Mouse (Mus musculus) hindbrain, embryonic 13.5 days (tissue): ENCODE data around the gene Mrpl28. TPM values are rescaled to one million over a fixed set of nuclear protein-coding genes. Genes with fewer than 3 reads are reported as not detected.
"Not testable (repeated sequence)": the region's sequence is repeated elsewhere in the genome, so short reads cannot be mapped to it uniquely, and the experiment has no call there.

Source experiments
- ATAC-seq: fragments of 200-750 bp; cut with Nextera tagmentation; 2 replicates; pipeline ENCODE4 v1.8.0; 2017; ENCODE audit warnings: moderate TSS enrichment; ENCODE audit not compliant: low FRiP score
- H3K27ac ChIP-seq: fragments of 300-500 bp; sonication (generic); 2 replicates; pipeline ENCODE4 v1.5.1; 2015; ENCODE audit warnings: inconsistent platforms, mild to moderate bottlenecking, moderate library complexity
- H3K27me3 ChIP-seq: fragments of 300-500 bp; sonication (generic); 2 replicates; pipeline ENCODE4 v1.6.1; 2015; ENCODE audit warnings: mild to moderate bottlenecking, inconsistent platforms
- H3K36me3 ChIP-seq: fragments of 300-500 bp; sonication (generic); 2 replicates; pipeline ENCODE4 v1.6.1; 2015; ENCODE audit warnings: mild to moderate bottlenecking, inconsistent platforms
- H3K4me1 ChIP-seq: fragments of 300-500 bp; sonication (generic); replicated peaks from 2 replicates; pipeline ENCODE4 v1.6.1; 2015; ENCODE audit warnings: inconsistent platforms
- H3K4me2 ChIP-seq: fragments of 300-500 bp; sonication (generic); 2 replicates; pipeline ENCODE4 v1.6.1; 2015; ENCODE audit warnings: inconsistent platforms, mild to moderate bottlenecking, moderate library complexity
- H3K4me3 ChIP-seq: fragments of 300-500 bp; sonication (generic); 2 replicates; pipeline ENCODE4 v1.5.1; 2015; ENCODE audit warnings: mild to moderate bottlenecking, inconsistent platforms
- H3K9ac ChIP-seq: fragments of 300-500 bp; sonication (generic); 2 replicates; pipeline ENCODE4 v1.6.1; 2015; ENCODE audit warnings: mild to moderate bottlenecking, inconsistent platforms
- H3K9me3 ChIP-seq: fragments of 300-500 bp; sonication (generic); 2 replicates; pipeline ENCODE4 v1.6.1; 2016; ENCODE audit warnings: inconsistent platforms
- WGBS: fragments of 180-500 bp; shearing (Covaris S2); methylation state at CpG from one replicate; pipeline ENCODE4 v1.1.7; 2015; 5-methylcytosine and 5-hydroxymethylcytosine counted together
- polyA plus RNA-seq: library from polyadenylated mRNA; unstranded; fragments of >200 nt; fragmentation: Nextera tagmentation; extraction: Ambion mirVana; gene quantifications from 2 replicates; pipeline ENCODE4 v1.2.1, GENCODE M21; 2015

The Mrpl28 gene
- polyA plus RNA-seq, 1 experiment from 2014 or later: 178 TPM

DNA sequence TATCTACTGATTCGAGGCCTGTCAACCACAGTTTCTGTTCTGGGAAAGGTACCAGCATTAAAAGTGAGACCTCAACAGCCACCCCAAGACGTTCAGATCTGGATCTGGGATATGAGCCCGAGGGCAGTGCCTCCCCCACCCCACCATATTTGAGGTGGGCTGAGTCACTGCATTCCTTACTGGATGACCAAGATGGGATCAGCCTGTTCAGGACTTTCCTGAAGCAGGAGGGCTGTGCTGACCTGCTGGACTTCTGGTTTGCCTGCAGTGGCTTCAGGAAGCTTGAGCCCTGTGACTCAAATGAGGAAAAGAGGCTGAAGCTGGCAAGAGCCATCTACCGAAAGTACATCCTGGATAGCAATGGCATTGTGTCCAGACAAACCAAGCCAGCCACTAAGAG is 19.5 kb downstream of the Mrpl28 start:
- H3K4me3 ChIP-seq: no peak overlapping the region
- H3K27me3 ChIP-seq: no peaks in the 10 kb centered on the region
- no peaks in the 10 kb centered on the region for H3K9me3 ChIP-seq
- peaks cover 22% of the 10 kb centered on the region for H3K4me1 ChIP-seq
- no peak overlapping the region for H3K27ac ChIP-seq
- peaks cover 47% of the 10 kb centered on the region for H3K36me3 ChIP-seq
- H3K9ac ChIP-seq: no peak overlapping the region
- H3K4me2 ChIP-seq: no peak overlapping the region
- ATAC-seq: no peak
- WGBS: 91% methylated on average over 4 of the region's 4 CpGs

DNA sequence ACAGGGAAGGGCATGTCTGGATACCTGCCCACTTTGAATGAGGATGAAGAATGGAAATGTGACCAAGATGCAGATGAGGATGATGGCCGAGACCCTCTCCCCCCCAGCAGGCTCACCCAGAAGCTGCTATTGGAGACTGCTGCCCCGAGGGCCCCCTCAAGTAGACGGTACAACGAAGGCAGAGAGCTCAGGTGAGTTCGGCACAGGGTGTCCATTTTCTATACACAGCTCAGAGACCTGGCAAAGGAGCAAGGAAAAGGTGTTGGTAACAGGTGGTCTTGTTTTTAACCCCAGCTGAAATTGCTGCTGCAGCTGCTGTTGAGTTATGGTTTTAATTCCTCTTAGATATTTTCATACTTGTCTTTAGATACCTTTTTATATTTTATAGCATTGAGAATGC is 20.1 kb downstream of the Mrpl28 start:
- H3K9ac ChIP-seq: no peak overlapping the region
- H3K4me3 ChIP-seq: no peak overlapping the region
- H3K27me3 ChIP-seq: no peaks in the 10 kb centered on the region
- no peaks in the 10 kb centered on the region for H3K9me3 ChIP-seq
- 95% methylated on average over 5 of the region's 5 CpGs for WGBS
- ATAC-seq: no peak
- no peak overlapping the region for H3K4me2 ChIP-seq
- H3K27ac ChIP-seq: no peak overlapping the region
- H3K4me1 ChIP-seq: peaks cover 17% of the 10 kb centered on the region
- H3K36me3 ChIP-seq: peaks cover 49% of the 10 kb centered on the region

DNA sequence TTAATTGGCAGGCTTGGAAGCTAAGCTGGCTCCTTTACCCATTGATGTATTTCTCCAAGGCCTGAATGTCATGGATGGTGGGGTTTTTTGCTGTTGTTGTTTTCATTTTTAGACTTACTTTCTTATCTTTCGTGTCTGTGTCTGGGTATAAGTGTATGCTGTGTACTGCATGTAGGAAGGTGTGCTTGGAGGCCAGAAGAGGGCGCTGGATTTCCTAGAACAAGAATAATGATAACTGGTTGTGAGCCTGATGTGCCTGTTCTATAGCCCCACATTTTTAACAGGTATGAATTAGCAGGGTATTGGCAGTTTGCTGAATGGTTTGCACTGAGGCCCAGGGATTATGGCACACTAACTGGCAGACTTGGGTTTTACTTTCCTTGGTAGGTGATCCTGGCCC is 25.8 kb downstream of the Mrpl28 start:
- Histone ChIP-seq H3K27ac (no peak overlapping the region), H3K9me3 (no peaks in the 10 kb centered on the region), H3K36me3 (peaks cover 77% of the 10 kb centered on the region), H3K4me3 (no peak overlapping the region), H3K4me2 (no peak overlapping the region), H3K4me1 (no peaks in the 10 kb centered on the region), H3K27me3 (no peaks in the 10 kb centered on the region), H3K9ac (no peak overlapping the region)
- 85% methylated on average over 2 of the region's 2 CpGs for WGBS
- ATAC-seq: no peak

DNA sequence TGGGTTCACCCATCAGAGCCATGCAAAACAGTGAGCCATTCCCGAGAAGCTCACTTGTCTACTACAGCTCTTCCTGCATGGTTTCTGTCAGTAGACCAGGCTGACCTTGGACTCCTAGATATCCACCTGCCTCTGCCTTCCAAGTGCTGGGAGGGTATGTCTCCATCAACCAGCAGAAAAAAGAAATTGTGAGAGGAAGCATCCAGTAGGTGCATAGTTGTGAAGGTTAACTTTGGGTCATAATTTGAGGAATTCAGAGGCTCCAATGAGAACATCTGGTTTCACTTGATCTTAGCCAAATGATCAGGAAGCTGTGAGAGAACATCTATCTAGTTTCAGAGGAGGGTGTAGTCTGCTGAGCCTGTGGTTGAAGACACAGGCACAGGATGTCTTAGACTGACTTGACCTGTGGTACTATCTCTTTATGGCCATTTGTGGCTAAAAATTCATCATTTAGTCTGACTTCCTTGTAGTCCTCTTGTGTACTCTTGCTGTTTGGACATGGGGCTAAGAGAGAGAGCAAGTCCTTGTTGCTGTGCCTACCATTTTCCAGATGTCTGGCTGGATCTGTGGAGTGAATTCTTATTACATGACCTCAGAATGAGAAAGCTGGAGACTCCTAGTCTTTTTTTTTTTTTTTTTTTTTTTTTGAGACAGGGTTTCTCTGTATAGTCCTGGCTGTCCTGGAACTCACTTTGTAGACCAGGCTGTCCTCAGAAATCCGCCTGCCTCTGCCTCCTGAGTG is 28.8 kb downstream of the Mrpl28 start:
- H3K27me3 ChIP-seq: no peaks in the 10 kb centered on the region
- no peak for ATAC-seq
- H3K4me2 ChIP-seq: no peak overlapping the region
- H3K9ac ChIP-seq: no peak overlapping the region
- no peak overlapping the region for H3K4me3 ChIP-seq
- H3K9me3 ChIP-seq: no peaks in the 10 kb centered on the region
- 95% methylated on average over 2 of the region's 2 CpGs for WGBS
- no peak overlapping the region for H3K27ac ChIP-seq
- peaks cover 56% of the 10 kb centered on the region for H3K36me3 ChIP-seq
- H3K4me1 ChIP-seq: no peaks in the 10 kb centered on the region

DNA sequence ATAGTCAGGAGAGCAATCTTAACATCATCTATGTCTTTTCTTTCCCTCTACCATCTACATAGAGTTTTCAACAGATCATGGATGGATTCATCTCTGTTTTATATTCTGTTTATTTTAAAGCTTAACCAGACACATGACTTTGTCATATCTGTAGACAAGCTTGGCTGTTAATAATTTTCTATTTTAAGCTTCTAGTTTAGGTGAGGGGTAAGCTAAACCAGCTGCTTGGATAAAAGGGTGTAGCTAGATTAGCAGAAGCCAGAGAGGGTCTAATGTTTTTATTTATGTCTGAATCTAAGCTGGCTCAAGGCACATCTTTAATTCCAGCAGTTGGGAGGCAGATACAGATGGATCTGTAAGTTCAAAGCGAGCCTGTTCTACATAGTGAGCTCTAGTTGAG is 39.4 kb downstream of the Mrpl28 start:
- ATAC-seq: no peak
- peaks cover 12% of the 10 kb centered on the region for H3K4me1 ChIP-seq
- H3K27ac ChIP-seq: no peak overlapping the region
- H3K9me3 ChIP-seq: no peaks in the 10 kb centered on the region
- WGBS: 88% methylated on average over 1 of the region's 1 CpGs
- no peaks in the 10 kb centered on the region for H3K27me3 ChIP-seq
- no peak overlapping the region for H3K9ac ChIP-seq
- H3K4me2 ChIP-seq: no peak overlapping the region
- peaks cover 3% of the 10 kb centered on the region; the same call in 1 of the 2 replicates for H3K36me3 ChIP-seq
- H3K4me3 ChIP-seq: no peak overlapping the region

DNA sequence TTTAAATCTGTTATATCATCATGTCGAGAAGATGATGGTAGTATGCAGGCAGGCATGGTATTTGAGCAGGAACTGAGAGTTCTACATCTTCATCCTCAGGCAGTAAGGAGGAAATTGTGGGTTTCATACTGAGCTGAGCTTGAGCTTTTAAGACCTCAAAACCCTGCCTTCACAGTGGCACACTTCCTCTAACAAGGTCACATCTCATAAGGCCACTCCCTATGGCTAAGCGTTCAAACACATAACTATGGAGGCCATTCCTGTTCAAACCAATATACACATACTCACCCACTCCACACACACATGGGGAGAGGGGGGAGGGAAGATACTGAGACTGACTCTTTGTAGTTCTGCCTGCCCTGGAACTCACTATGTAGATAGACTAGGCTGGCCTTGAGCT is 44.7 kb downstream of the Mrpl28 start:
- Histone ChIP-seq H3K36me3 (peaks cover 3% of the 10 kb centered on the region; the same call in 1 of the 2 replicates), H3K9me3 (no peaks in the 10 kb centered on the region), H3K4me3 (no peak overlapping the region), H3K27me3 (no peaks in the 10 kb centered on the region), H3K4me1 (peaks cover 12% of the 10 kb centered on the region), H3K4me2 (no peak overlapping the region), H3K27ac (no peak overlapping the region), H3K9ac (no peak overlapping the region)
- ATAC-seq: no peak
- 85% methylated on average over 2 of the region's 2 CpGs for WGBS

DNA sequence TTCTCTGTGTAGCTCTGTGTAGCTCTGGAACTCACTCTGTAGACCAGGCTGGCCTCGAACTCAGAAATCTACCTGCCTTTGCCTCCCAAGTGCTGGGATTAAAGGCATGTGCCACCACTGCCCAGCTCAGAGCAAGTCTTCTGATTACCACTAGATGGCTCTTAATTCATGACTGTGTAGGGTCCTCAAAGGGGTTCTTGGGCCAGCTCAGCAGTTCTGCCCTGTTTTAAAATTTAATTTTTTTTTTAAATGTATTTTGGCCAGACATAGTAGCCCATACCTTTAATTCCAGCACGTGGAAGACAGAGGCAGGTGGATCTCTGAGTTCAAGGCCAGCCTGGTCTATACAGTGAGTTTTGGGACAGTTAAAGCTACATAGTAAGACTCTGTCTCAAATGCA is 51.9 kb downstream of the Mrpl28 start:
- not testable (repeated sequence) for H3K9me3 ChIP-seq, H3K27ac ChIP-seq, H3K4me3 ChIP-seq, H3K4me2 ChIP-seq, H3K4me1 ChIP-seq, ATAC-seq, H3K27me3 ChIP-seq, H3K9ac ChIP-seq
- H3K36me3 ChIP-seq: peaks cover 38% of the 10 kb centered on the region
- WGBS: 89% methylated on average over 2 of the region's 2 CpGs

Other genes with a start within 250 kb of the Mrpl28 start
- 63.0 and 65.7 TPM in 2 replicates for gene Mettl26, start 248.4 kb upstream of the Mrpl28 start, polyA plus RNA-seq
- 0.45 and 0.63 TPM in 2 replicates for gene Wfikkn1, start 242.6 kb upstream of the Mrpl28 start, polyA plus RNA-seq
- 45.5 and 48.7 TPM in 2 replicates for gene Rab40c, start 203.8 kb upstream of the Mrpl28 start, polyA plus RNA-seq
- 57.1 and 58.9 TPM in 2 replicates for gene Pigq, start 178.6 kb upstream of the Mrpl28 start, polyA plus RNA-seq
- 0.09 TPM in 1 of 2 replicates, not detected in the other for gene Nhlrc4, start 178.5 kb upstream of the Mrpl28 start, polyA plus RNA-seq
- 0.56 and 0.77 TPM in 2 replicates for gene A930017K11Rik, start 170.9 kb upstream of the Mrpl28 start, polyA plus RNA-seq
- 20.4 and 21.6 TPM in 2 replicates for gene Capn15, start 137.7 kb upstream of the Mrpl28 start, polyA plus RNA-seq
- 28.7 and 29.5 TPM in 2 replicates for gene Rab11fip3, start 53.9 kb upstream of the Mrpl28 start, polyA plus RNA-seq
- gene Decr2, start 33.2 kb upstream of the Mrpl28 start, polyA plus RNA-seq: 33.5 and 34.9 TPM in 2 replicates
- 29.8 and 31.6 TPM in 2 replicates for gene Nme4, start 27.9 kb upstream of the Mrpl28 start, polyA plus RNA-seq
- 3.0 and 3.7 TPM in 2 replicates for gene Tmem8, start 10.2 kb upstream of the Mrpl28 start, polyA plus RNA-seq
- gene Axin1, start 15.2 kb downstream of the Mrpl28 start, polyA plus RNA-seq: 8.5 and 9.7 TPM in 2 replicates
- 0.30 and 0.36 TPM in 2 replicates for gene Pdia2, start 75.6 kb downstream of the Mrpl28 start, polyA plus RNA-seq
- 9.0 and 9.5 TPM in 2 replicates for gene Rgs11, start 79.5 kb downstream of the Mrpl28 start, polyA plus RNA-seq
- 65.7 and 75.1 TPM in 2 replicates for gene Arhgdig, start 84.3 kb downstream of the Mrpl28 start, polyA plus RNA-seq
- gene Fam234a, start 120.7 kb downstream of the Mrpl28 start, polyA plus RNA-seq: 30.8 and 31.4 TPM in 2 replicates
- gene Luc7l, start 129.4 kb downstream of the Mrpl28 start, polyA plus RNA-seq: 117 and 118 TPM in 2 replicates